Mouse (Mus musculus) adrenal gland, postnatal 25 days (tissue): ENCODE measurements around the gene Agps. TPM values are rescaled to one million over a fixed set of nuclear protein-coding genes. Genes with fewer than 3 reads are reported as not detected.

Source experiments
- total RNA-seq: library from RNA; stranded (reverse); gene quantifications from 2 replicates; pipeline ENCODE4 v1.2.3, GENCODE M21; 2021

The Agps gene
- total RNA-seq, 1 experiment from 2014 or later: 46.6 TPM

Other genes starting within 250 kb of the Agps start
- 426 and 454 TPM in 2 replicates for gene Hnrnpa3, start 172.9 kb upstream of the Agps start, total RNA-seq
- gene Nfe2l2, start 127.5 kb upstream of the Agps start, total RNA-seq: 106 TPM in 2 replicates
- gene Ttc30b, start 106.4 kb downstream of the Agps start, total RNA-seq: 19.1 and 26.4 TPM in 2 replicates
- 0.52 and 0.79 TPM in 2 replicates for gene Ttc30a2, start 146.0 kb downstream of the Agps start, total RNA-seq
- gene Ttc30a1, start 149.8 kb downstream of the Agps start, total RNA-seq: 4.0 and 4.3 TPM in 2 replicates